Mouse (Mus musculus): ENCODE data around the gene Glcci1. TPM values are rescaled to one million over a fixed set of nuclear protein-coding genes. Genes with fewer than 3 reads are reported as not detected.

Glcci1 gene
- total RNA-seq, 4 experiments from 2014 or later, result 86.4 to 114 (median 93.2) TPM

GRCm38 (mm10) chr6:8545780-8546179 lies 36.4 kb downstream of the Glcci1 start:
- DNase-seq (ENCODE audit: low spot score in 2 of 2), result no peak

DNA sequence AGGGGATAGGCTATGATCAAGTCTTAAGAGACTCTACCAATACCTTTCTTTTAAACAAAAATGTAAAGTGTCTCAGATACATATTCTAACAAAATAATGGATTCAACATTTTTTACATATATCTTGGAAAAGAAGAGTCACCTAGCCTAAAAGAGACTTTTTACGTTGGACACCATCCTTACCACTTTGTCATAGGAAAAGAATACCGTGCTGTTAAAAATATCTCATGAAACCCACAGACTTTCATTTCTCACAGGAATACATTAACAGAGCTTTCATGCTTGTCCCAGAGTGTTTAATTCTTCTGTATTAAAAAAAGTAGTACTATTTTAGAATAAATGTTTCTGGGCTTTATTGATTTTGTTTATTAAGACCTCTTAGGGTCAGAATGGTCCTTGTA lies 41.8 kb downstream of the Glcci1 start:
- no peak for DNase-seq (ENCODE audit: low spot score in 2 of 2)

DNA sequence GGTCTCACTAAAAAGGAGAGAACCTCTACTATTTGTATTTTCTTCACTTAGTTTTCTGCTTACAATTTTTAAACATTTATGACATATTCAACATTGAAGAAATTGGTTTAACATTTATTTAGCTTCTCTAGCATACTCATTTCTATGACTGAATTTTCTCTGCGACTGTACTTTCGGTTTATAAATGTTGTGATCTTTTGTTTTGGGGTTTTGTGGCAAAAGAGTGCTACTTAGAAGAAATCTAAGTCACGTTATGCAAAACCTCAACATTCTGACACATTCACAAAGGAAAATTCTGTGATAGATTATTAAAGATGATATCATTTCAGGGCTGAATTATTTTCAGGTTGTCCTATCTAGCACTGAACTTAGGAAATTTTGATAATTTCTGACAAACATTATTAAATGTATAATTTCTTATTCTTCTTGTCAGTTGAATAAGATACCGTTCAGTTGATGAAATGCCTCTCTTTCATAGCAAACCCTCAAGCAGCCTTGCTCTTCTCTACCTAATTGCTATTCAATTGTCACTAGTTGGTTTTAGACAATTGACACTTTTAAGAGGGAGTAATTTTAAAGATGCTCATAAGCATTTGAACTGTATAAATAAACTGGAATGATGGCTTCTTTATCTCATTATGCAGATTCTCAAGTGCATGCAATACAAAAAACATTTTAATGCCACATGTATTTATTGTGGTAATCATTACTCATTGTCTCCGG lies 47.6 kb downstream of the Glcci1 start:
- DNase-seq (ENCODE audit: low spot score in 2 of 2), result no peak

GRCm38 (mm10) chr6:8560682-8561081 lies 51.3 kb downstream of the Glcci1 start:
- no peak for DNase-seq (ENCODE audit: low spot score in 2 of 2)

- peak in 1 of 2 experiments; percentile 33 for DNase-seq (ENCODE audit: low spot score in 2 of 2)
Measured at GRCm38 (mm10) chr6:8582377-8582776, 73.0 kb downstream of the Glcci1 start.

- DNase-seq (ENCODE audit: low spot score in 2 of 2), result no peak
Measured at GRCm38 (mm10) chr6:8583892-8584291, 74.5 kb downstream of the Glcci1 start.

- no peak for DNase-seq (ENCODE audit: low spot score in 2 of 2)
Measured at GRCm38 (mm10) chr6:8591665-8592064, 82.3 kb downstream of the Glcci1 start.

DNA sequence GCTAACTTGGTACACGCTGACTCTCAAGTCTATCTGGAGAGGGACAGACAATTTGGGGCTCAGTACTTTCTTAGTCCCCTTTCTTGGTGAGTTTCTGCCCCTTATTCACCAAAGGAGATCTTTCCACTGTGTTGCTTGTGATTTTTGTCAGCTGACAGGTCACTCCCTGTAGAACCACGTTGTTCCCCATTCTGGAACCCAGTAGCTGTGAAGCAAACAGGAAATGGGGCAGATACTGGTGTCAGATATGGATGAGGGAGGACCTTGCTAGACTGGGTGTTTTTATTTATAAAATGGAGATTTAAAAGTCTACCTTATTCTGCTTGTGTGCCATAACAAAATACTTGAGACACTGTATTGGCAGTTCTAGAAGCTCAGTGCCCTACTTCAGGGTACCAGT lies 108.0 kb downstream of the Glcci1 start:
- no peak for DNase-seq (ENCODE audit: low spot score in 2 of 2)

DNA sequence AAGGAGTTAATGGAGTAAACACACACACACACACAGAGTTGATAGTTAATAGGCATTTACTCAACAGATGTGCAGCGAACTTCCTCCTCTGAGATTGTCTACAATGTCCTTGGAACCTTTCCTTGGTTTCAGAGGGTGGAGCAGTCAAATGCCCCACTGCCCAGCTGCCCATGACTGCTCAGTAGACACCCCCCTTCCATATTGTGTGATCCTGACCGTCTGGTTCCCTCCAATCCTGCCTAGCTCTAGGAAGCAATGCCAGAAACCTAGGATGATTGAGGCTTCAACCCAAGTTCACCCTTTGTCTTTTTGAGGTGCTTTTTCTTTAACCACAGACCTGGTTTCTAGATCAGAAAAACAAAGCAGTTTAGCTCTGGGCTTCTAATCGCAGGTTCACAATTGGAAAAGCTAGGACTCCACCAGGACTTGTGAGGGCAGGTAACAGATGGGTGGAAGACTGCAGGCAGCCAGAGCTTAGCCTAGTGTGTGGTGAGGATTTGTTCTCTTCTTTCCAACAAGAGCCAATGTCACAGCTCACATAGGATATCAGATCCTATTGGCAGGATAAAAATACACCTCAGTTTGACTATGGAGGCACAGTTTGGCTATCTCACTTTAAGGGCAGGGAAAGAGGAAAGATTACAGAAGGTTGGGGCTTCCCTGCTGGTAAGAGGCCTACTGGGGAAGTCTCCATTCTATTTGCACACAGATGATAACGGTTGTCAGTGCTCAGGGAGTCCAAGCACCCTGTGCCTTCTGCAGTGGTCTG lies 110.4 kb downstream of the Glcci1 start:
- no peak for DNase-seq (ENCODE audit: low spot score in 2 of 2)

- DNase-seq (ENCODE audit: low spot score in 2 of 2), result no peak
Measured at GRCm38 (mm10) chr6:8623045-8623444, 113.6 kb downstream of the Glcci1 start.

- DNase-seq (ENCODE audit: low spot score in 2 of 2), result no peak
Measured at GRCm38 (mm10) chr6:8628226-8628625, 118.8 kb downstream of the Glcci1 start.

DNA sequence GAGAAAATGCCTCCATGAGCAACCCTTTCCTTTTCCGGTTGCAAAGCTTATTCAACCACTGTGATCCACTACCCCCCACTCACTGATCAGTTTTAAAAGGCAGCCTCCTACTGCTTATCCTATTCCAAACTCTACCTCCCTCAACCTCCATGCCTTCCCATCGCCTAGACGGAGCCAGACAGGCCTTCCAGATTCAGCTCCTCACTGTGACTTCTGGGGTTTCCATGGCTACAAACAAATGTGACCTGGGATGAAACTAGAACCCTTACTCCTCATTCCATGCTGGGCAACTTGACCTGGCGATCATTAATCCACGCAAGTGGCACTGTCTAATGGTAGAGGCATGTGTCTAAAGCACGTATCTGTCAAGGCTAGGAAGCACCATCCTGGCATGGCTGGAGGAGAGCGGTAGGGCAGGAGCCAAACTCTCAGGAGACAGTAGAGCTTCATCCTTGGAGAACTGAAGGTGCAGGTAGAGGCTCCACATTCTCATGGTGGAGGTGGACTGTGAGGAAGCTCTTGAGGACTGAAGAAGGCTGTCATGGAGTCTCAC lies 119.4 kb downstream of the Glcci1 start:
- no peak for DNase-seq (ENCODE audit: low spot score in 2 of 2)

DNA sequence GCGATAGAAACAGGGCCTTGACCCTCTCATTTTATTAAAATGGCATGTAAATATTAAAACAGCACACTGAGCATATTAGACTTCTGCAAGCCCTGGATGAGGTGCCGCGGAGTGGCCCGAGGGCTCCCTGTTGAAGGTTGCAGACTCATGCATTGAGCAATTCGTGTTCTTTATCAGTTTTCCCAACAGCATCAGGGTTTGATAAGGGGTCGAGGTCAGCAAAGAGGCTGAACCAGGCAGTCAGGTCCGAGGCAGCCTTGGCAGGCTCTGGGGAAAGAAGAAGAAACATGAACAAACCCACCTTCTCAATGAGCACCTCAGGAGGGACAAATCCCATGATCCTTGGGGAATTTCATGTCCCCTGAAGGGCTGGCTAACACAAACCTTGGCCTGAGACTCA lies 121.1 kb downstream of the Glcci1 start:
- no peak for DNase-seq (ENCODE audit: low spot score in 2 of 2)

DNA sequence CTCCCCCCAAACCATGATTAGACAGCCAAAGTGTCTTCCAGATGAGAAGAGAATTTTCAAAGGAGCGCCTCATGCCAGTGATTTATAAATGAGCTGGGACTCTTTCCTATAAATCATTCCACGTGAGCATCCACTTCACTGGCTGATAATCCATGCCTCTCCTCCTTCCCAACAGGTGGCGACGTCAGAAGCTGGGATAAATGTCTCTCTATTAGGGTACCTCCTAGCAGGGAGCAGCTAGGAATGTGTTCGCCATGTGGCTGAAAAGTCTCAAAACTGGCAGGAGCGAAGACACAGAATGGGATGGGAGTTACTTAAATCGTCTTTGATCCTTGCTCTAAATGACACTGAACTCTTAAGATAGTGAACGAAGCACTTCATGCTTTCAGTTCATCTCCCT lies 122.0 kb downstream of the Glcci1 start:
- DNase-seq (ENCODE audit: low spot score in 2 of 2), result no peak

DNA sequence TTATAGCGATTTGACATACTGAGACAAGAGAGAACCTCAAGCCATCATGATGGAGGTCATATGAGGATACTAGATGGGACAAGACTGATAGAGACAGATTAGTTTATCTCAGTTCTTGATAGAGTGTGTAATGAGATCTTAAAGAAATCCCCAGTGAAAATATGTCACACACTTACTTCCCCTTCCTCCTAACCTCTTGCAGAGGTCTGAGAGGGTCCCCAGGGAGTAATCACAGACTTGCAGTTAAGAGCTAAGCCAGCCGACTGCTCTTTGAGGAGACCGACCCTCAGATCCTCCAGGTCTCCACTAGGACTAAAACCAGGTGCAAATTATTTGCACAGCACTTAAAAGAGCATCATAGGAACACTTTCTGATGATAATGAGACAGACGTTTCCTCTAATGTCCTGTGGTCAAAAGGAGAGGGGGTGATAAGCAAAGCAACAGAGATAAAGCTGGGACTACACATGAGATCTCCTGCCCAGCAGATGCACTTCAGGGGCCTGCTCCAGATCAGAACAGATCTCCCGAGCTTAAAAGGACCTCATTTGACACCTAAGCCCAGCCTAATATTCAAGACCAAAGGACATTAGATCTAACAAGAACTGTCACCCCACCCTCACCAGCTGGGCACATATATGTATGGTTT lies 122.7 kb downstream of the Glcci1 start:
- no peak for DNase-seq (ENCODE audit: low spot score in 2 of 2)

DNA sequence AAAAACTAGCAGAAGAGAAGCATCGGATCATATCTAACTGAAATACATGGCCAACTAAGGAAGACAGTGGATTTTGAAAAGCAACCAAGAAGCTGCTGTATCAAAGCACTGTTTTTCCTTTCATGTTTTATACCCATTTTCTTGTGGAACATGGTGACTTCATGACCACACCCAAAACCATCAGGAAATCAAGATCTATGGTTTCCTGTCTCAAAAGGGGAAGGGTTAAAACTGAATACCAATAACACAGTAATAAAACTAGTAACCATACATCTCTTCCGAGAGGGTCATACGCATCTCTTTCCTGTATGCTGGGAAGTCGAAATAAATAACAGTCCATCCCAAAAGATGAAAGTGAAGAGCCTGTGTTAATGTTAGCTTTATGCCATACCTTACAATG lies 123.3 kb downstream of the Glcci1 start:
- no peak for DNase-seq (ENCODE audit: low spot score in 2 of 2)

- DNase-seq (ENCODE audit: low spot score in 2 of 2), result peak in 1 of 2 experiments; percentile 41
Measured at GRCm38 (mm10) chr6:8638122-8638521, 128.7 kb downstream of the Glcci1 start.

- peak in 1 of 2 experiments; percentile 29 for DNase-seq (ENCODE audit: low spot score in 2 of 2)
Measured at GRCm38 (mm10) chr6:8638899-8639298, 129.5 kb downstream of the Glcci1 start.

- DNase-seq (ENCODE audit: low spot score in 2 of 2), result no peak
Measured at GRCm38 (mm10) chr6:8639526-8639925, 130.1 kb downstream of the Glcci1 start.

DNA sequence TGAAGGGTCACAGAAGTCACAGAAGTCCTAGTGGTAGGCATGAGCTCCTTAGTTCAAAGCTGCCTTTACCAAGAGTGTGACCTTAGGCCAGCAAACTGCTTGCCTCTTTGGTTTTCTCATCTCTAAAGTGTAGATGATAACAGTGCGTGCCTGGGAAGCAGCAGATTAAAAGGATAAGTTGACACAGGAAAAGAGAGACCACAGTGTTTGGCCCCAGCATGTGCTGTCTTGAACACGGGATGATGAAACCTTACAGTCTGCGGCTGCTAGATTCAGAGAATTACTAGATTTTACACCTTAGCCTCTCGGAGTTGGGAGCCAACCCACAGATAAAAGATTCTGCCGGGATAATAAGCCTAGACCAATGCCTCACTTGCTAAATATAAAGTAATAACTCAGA lies 131.5 kb downstream of the Glcci1 start:
- no peak for DNase-seq (ENCODE audit: low spot score in 2 of 2)

GRCm38 (mm10) chr6:8644703-8645102 lies 135.3 kb downstream of the Glcci1 start:
- DNase-seq (ENCODE audit: low spot score in 2 of 2), result no peak

GRCm38 (mm10) chr6:8645708-8646107 lies 136.3 kb downstream of the Glcci1 start:
- DNase-seq (ENCODE audit: low spot score in 2 of 2), result no peak
